Mouse (Mus musculus) spleen, postnatal 10 days (tissue): ENCODE results near the gene Arx.

Source experiments
- DNase-seq, 2 experiments: peaks; one replicate each; pipeline ENCODE4 v3.0.0; 2021 to 2022; ENCODE audit warnings: low spot score in 2 of 2

Arx gene

GRCm38 (mm10) chrX:93286291-93286893 lies at the start of gene Arx:
TSS of gene Arx (plus strand) at chrX:93286445.
- DNase-seq = peak in 1 of 2 experiments; percentile 52

GRCm38 (mm10) chrX:93251329-93251728 lies 34.9 kb upstream of the Arx start:
- DNase-seq = no peak

- no peak for DNase-seq
Observed at GRCm38 (mm10) chrX:93275689-93276088, 10.6 kb upstream of the Arx start.

- no peak for DNase-seq
Observed at GRCm38 (mm10) chrX:93279940-93280339, 6.3 kb upstream of the Arx start.

GRCm38 (mm10) chrX:93281028-93281723 lies 5.1 kb upstream of the Arx start:
- DNase-seq = peak; percentile 17 to 67

- no peak for DNase-seq
Observed at GRCm38 (mm10) chrX:93281756-93282155, 4.5 kb upstream of the Arx start.

GRCm38 (mm10) chrX:93285091-93285490 lies 1.2 kb upstream of the Arx start:
- no peak for DNase-seq

- DNase-seq = no peak
Observed at GRCm38 (mm10) chrX:93288339-93288738, 2.1 kb downstream of the Arx start.

- no peak for DNase-seq
Observed at GRCm38 (mm10) chrX:93289076-93289475, 2.8 kb downstream of the Arx start.

GRCm38 (mm10) chrX:93289851-93290380 lies 3.7 kb downstream of the Arx start:
- DNase-seq = no peak

- no peak for DNase-seq
Observed at GRCm38 (mm10) chrX:93292031-93292430, 5.8 kb downstream of the Arx start.

- no peak for DNase-seq
Observed at GRCm38 (mm10) chrX:93294736-93295490, 8.7 kb downstream of the Arx start.

- DNase-seq = no peak
Observed at GRCm38 (mm10) chrX:93295819-93296218, 9.6 kb downstream of the Arx start.

- DNase-seq = no peak
Observed at GRCm38 (mm10) chrX:93297001-93297441, 10.8 kb downstream of the Arx start.

GRCm38 (mm10) chrX:93299046-93299626 lies 12.9 kb downstream of the Arx start:
- no peak for DNase-seq

- DNase-seq = no peak
Observed at GRCm38 (mm10) chrX:93299771-93300170, 13.5 kb downstream of the Arx start.

GRCm38 (mm10) chrX:93300183-93300815 lies 14.1 kb downstream of the Arx start:
- DNase-seq = no peak

GRCm38 (mm10) chrX:93301798-93302197 lies 15.6 kb downstream of the Arx start:
- DNase-seq = no peak

GRCm38 (mm10) chrX:93305780-93306179 lies 19.5 kb downstream of the Arx start:
- DNase-seq = no peak

GRCm38 (mm10) chrX:93317577-93317976 lies 31.3 kb downstream of the Arx start:
- no peak for DNase-seq

GRCm38 (mm10) chrX:93319979-93320378 lies 33.7 kb downstream of the Arx start:
- DNase-seq = no peak

GRCm38 (mm10) chrX:93321336-93321735 lies 35.1 kb downstream of the Arx start:
- no peak for DNase-seq
